Mouse (Mus musculus) forebrain, postnatal 0 days (tissue): ENCODE data around the gene Epha1. TPM values are rescaled to one million over a fixed set of nuclear protein-coding genes. Genes with fewer than 3 reads are reported as not detected.

ENCODE experiments used
- ATAC-seq: fragments of 200-750 bp; cut with Nextera tagmentation; 2 replicates; pipeline ENCODE4 v1.8.0; 2017; ENCODE audit warnings: mild to moderate bottlenecking, moderate library complexity
- DNase-seq: peaks from one replicate; pipeline ENCODE4 v3.0.0-alpha.2; 2015
- H3K27ac ChIP-seq: fragments of 300-500 bp; sonication (generic); 2 replicates; pipeline ENCODE4 v1.5.1; 2014; ENCODE audit warnings: low read depth, mild to moderate bottlenecking, antibody characterized with exemption, low read length, moderate library complexity, mixed read lengths
- H3K27me3 ChIP-seq: fragments of 300-500 bp; sonication (generic); 2 replicates; pipeline ENCODE4 v1.6.1; 2014; ENCODE audit warnings: mild to moderate bottlenecking, low read length, mixed read lengths; ENCODE audit not compliant: insufficient read depth
- H3K36me3 ChIP-seq: fragments of 300-500 bp; sonication (generic); 2 replicates; pipeline ENCODE4 v1.6.1; 2014; ENCODE audit warnings: mild to moderate bottlenecking, moderate library complexity; ENCODE audit not compliant: insufficient read depth
- H3K4me1 ChIP-seq: fragments of 300-500 bp; sonication (generic); 2 replicates; pipeline ENCODE4 v1.6.1; 2014; ENCODE audit warnings: antibody characterized with exemption; ENCODE audit not compliant: insufficient read depth
- H3K4me2 ChIP-seq: fragments of 300-500 bp; sonication (generic); 2 replicates; pipeline ENCODE4 v1.6.1; 2014; ENCODE audit warnings: low read depth, mild to moderate bottlenecking, moderate library complexity
- H3K4me3 ChIP-seq: fragments of 300-500 bp; sonication (generic); 2 replicates; pipeline ENCODE4 v1.5.1; 2014; ENCODE audit warnings: low read depth, low read length, mixed read lengths
- H3K9ac ChIP-seq: fragments of 300-500 bp; sonication (generic); 2 replicates; pipeline ENCODE4 v1.6.1; 2014; ENCODE audit warnings: mild to moderate bottlenecking
- H3K9me3 ChIP-seq: fragments of 300-500 bp; sonication (generic); 2 replicates; pipeline ENCODE4 v1.6.1; 2016; ENCODE audit warnings: low read length
- CTCF ChIP-seq: sonication (generic); IDR thresholded peaks from 2 replicates; pipeline ENCODE4 v1.5.1; 2016; ENCODE audit warnings: antibody characterized with exemption, control low read depth, low read depth
- WGBS: fragments of 180-500 bp; shearing (Covaris S2); extraction: QIAGEN DNeasy Blood & Tissue Kit; methylation state at CpG from one replicate; pipeline ENCODE4 v1.1.7; 2014; 5-methylcytosine and 5-hydroxymethylcytosine counted together
- polyA plus RNA-seq: library from polyadenylated mRNA; unstranded; fragments of >200 nt; fragmentation: Nextera tagmentation; extraction: Ambion mirVana; gene quantifications from 2 replicates; pipeline ENCODE4 v1.2.1, GENCODE M21; 2015
- total RNA-seq: library from RNA; depleted of rRNA; stranded (reverse); fragments of >200 nt; gene quantifications from 2 replicates; pipeline ENCODE4 v1.2.3, GENCODE M21; 2014; rRNA removed

Epha1 gene
- total RNA-seq (0.62 and 0.86 TPM in 2 replicates), polyA plus RNA-seq (0.20 and 0.67 TPM in 2 replicates)

DNA sequence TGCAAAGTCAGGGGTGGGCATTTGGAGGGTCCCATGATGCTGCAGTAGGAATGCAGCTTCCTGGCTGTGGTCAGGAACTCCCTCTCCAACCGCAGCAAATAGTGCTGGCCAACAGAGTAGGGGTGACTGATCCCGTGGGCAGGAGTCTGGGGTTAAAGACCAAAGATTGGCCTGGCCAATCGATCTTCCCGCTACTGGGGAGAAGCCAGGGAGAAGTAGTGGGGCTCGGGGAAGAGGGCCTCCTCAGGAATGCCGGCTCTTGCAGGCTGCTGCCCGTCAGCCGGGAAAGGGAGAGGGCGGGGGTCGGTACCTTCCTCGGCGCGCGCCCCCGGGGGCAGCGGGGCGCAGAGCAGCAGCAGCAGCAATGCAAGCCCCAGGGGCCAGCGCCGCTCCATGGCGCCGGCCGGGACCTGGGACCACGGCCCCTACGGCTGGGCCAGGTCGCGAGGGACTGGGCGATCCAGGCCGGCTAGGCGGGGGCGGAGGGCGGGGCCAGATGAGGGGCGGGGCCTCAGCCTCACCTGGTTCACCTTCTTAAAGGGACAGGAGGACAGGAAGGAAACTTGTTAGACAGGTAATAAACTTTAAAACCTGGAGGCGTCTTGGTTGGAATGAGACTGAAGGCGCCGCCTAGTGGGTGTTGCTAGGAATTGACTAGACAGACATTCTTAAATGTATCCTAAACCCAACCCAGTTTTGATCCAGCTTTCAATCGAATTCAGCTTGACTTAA lies at the start of gene Epha1:
Epha1 (minus strand) TSS at position 453 of the 732 bp plus-strand sequence.
- no peaks in the 10 kb centered on the region for H3K27me3 ChIP-seq
- no peak within 1 kb of the TSS for H3K27ac ChIP-seq
- peak; percentile 63 for TF ChIP-seq CTCF
- 0 out of 2 replicates have a peak, but pooled peaks cover 7% of the 10 kb centered on the region for H3K4me1 ChIP-seq
- H3K9me3 ChIP-seq, result no peaks in the 10 kb centered on the region
- 2% methylated on average over 35 of the region's 36 CpGs for WGBS
- ATAC-seq (peak; percentile 66), DNase-seq (peak; percentile 79)
- peak within 1 kb of the TSS; percentile 28; the same call in 1 of the 2 replicates for H3K9ac ChIP-seq
- peak within 1 kb of the TSS; percentile 89 for H3K4me2 ChIP-seq
- peak within 1 kb of the TSS; percentile 40 for H3K4me3 ChIP-seq
- H3K36me3 ChIP-seq, result no peaks in the 10 kb centered on the region

DNA sequence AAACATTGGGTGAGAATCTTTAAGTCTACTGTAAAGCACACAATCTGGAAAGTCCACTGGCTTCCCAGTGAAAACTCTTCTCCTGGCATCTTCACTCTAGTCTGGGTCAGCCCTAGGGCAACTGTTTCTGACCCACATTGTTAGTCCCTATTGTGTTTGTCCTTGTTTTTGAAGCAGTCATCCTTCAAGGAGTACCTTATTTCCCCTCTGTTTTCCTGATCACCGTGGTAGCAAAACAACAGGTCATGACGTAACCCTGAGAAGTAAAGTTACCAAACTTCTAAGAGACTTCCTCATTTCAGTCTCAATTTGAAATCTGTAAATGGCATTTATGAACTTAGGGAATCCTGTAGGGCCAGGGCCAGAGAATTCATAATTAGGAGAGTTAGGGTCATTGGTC lies 48.4 kb upstream of the Epha1 start:
- Histone ChIP-seq H3K9ac (no peak overlapping the region), H3K4me3 (no peak overlapping the region), H3K4me2 (no peak overlapping the region), H3K27ac (no peak overlapping the region), H3K9me3 (no peaks in the 10 kb centered on the region), H3K27me3 (no peaks in the 10 kb centered on the region), H3K4me1 (no peaks in the 10 kb centered on the region), H3K36me3 (no peaks in the 10 kb centered on the region)
- ATAC-seq, result no peak
- no peak for DNase-seq
- no peak for TF ChIP-seq CTCF
- WGBS, result 86% methylated on average over 2 of the region's 2 CpGs

DNA sequence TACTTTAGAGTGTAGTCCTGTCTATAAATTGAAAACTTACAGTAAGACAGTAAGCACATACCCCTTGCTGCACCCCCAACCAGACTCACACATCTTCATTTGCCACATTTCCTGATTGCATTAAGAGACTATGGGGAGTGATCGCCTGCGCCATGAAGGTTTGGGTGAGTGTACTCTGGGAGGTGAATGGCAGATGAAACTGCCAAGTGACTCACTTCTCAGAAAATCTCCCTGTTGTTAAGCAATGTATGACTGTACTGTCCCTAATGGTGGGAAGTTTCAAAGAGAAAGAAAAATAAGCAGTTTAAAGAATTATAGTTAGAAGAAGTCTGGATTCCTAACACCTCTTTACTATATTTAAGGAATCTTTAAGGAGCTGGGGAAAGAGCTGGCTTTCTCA lies 46.4 kb upstream of the Epha1 start:
- 95% methylated on average over 2 of the region's 2 CpGs for WGBS
- H3K27ac ChIP-seq, result no peak overlapping the region
- H3K9ac ChIP-seq, result no peak overlapping the region
- no peak overlapping the region for H3K4me2 ChIP-seq
- H3K27me3 ChIP-seq, result no peaks in the 10 kb centered on the region
- no peak for DNase-seq
- no peak for ATAC-seq
- H3K4me1 ChIP-seq, result no peaks in the 10 kb centered on the region
- no peaks in the 10 kb centered on the region for H3K9me3 ChIP-seq
- TF ChIP-seq CTCF, result no peak
- no peak overlapping the region for H3K4me3 ChIP-seq
- H3K36me3 ChIP-seq, result no peaks in the 10 kb centered on the region

DNA sequence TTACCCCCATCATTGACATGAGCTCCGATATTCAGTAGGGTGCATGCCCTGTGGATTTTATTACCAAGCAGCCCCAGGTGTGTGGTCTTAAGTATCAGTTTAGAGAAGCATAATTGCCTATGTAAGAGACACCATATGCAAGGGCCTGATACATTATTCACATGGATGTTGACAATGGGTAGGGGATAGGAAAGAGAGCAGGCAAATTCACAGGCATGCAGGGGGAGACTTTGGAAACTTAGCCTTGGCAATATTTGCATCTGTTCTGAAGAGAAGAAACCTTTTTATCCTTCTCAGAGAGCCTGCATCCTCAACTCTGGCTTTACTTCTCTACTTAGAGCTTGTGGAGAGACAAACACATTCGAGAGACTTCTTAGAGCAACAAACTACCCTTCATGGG lies 32.1 kb upstream of the Epha1 start, which contains the start of gene Tas2r135:
Tas2r135 (plus strand) TSS at position 301 of the 400 bp plus-strand sequence.
- no peak within 1 kb of the TSS for H3K4me3 ChIP-seq
- H3K4me1 ChIP-seq, result no peaks in the 10 kb centered on the region
- no peak for TF ChIP-seq CTCF
- H3K9me3 ChIP-seq, result no peaks in the 10 kb centered on the region
- H3K27me3 ChIP-seq, result no peaks in the 10 kb centered on the region
- DNase-seq (no peak), ATAC-seq (no peak)
- H3K4me2 ChIP-seq, result no peak within 1 kb of the TSS
- H3K36me3 ChIP-seq, result no peaks in the 10 kb centered on the region
- no peak within 1 kb of the TSS for H3K27ac ChIP-seq
- WGBS, result 90% methylated on average over 2 of the region's 2 CpGs
- no peak within 1 kb of the TSS for H3K9ac ChIP-seq

DNA sequence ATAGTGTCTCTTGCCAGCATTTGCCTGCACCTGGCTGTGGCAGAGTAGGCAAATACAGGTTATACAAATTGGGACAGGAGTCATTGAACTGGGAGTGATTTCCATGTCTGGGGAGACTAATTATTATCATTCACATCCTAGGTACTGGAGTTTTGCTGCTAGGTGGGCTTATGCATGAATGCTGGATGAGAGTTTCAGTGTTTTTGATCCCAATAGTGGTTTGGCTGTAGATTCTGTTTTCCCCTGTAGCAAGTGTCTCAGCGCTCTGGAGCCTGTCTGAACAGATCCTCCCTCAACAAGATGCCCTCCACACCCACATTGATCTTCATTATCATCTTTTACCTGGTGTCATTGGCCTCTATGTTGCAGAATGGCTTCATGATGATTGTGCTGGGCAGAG lies 26.9 kb upstream of the Epha1 start, which contains the start of gene Tas2r143:
Tas2r143 (plus strand) TSS at position 301 of the 400 bp plus-strand sequence.
- no peak for TF ChIP-seq CTCF
- Histone ChIP-seq H3K4me1 (no peaks in the 10 kb centered on the region), H3K9ac (no peak within 1 kb of the TSS), H3K27me3 (no peaks in the 10 kb centered on the region), H3K36me3 (no peaks in the 10 kb centered on the region), H3K27ac (no peak within 1 kb of the TSS), H3K4me2 (no peak within 1 kb of the TSS), H3K9me3 (no peaks in the 10 kb centered on the region), H3K4me3 (no peak within 1 kb of the TSS)
- ATAC-seq (no peak), DNase-seq (no peak)
- WGBS, result 89% methylated on average over 1 of the region's 1 CpGs

DNA sequence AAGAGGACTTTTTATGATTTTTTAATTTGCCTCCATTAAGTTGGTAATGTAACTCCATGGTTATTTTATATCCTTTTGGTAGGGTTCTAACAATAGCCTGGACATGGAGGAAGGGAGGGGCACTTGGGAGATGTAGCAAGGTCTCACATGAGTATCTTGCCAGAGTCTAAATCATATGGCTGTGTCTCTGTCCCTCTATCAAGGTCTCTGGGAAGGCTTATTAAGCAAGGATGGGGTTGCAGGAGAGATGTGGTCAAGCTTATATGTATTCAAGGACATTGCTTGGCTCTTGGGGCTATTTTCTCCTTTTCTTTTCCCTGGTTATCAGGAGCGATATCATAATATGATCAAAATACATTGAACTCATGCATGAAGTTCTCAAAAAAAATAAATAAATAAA lies 25.9 kb upstream of the Epha1 start:
- Histone ChIP-seq H3K9me3 (no peaks in the 10 kb centered on the region), H3K27ac (no peak overlapping the region), H3K4me3 (no peak overlapping the region), H3K4me2 (no peak overlapping the region), H3K4me1 (no peaks in the 10 kb centered on the region), H3K36me3 (no peaks in the 10 kb centered on the region), H3K9ac (no peak overlapping the region), H3K27me3 (no peaks in the 10 kb centered on the region)
- ATAC-seq (no peak), DNase-seq (no peak)
- WGBS, result 96% methylated on average over 1 of the region's 1 CpGs
- no peak for TF ChIP-seq CTCF

DNA sequence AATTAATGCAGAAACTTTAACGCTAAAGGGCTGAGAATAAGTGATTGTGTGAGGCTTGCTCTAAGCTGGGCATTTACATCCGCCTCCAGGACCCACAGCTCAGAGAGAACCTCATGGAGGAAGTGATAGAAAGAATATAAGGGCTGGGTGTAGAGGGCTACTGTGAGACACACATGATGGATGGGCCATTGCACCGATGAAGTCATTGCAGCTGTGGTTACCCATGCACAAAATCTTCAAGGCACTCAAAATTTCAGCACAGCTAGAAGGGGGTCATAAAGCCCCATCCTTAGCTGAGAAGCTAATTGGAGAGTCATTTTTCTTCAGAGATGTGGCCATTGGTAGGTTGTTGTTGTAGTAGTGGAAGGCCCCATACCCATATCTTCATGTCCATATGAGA lies 25.2 kb upstream of the Epha1 start:
- H3K27ac ChIP-seq, result no peak overlapping the region
- H3K36me3 ChIP-seq, result no peaks in the 10 kb centered on the region
- H3K4me1 ChIP-seq, result no peaks in the 10 kb centered on the region
- H3K4me2 ChIP-seq, result no peak overlapping the region
- ATAC-seq (no peak), DNase-seq (no peak)
- no peak for TF ChIP-seq CTCF
- no peaks in the 10 kb centered on the region for H3K9me3 ChIP-seq
- 91% methylated on average over 3 of the region's 3 CpGs for WGBS
- no peaks in the 10 kb centered on the region for H3K27me3 ChIP-seq
- no peak overlapping the region for H3K4me3 ChIP-seq
- H3K9ac ChIP-seq, result no peak overlapping the region
